In the genomic region with DNA sequence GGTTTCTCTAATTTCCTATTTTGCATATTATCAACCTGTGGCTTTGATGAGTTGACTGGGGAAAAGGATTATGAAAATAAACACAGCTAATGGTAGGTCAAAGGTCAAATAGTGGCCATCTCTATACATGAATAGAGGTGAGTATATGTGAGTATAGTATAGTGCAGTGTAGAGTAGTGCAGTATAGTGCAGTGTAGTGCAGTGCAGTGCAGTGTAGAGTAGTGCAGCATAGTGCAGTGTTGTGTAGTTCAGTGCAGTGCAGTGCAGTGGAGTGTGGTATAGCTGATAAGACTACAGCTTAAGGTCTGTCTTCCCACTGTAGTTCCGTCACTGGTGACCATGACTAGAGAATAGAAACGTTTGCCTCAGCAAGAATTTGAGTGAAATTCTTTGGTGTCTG, we compare ENCODE assay signal across 17 mouse cellular contexts.
DNase-seq lines count a peak whose midpoint lies in the region; ATAC-seq and TF ChIP-seq lines count a peak whose summit lies in the region.
"Had no signal": no experiment of that assay in that cellular context is flagged by ENCODE, and none has a peak within 500 bp of the region (broad histone marks: within the 10 kb centered on the region; RNA-seq: fewer than 3 reads in every experiment).

No protein-coding gene starts in this region.

- no peaks in the 10 kb centered on the region for H3K9me3 ChIP-seq in heart, embryonic 12.5 days (replicated peaks)
- no peaks in the 10 kb centered on the region for H3K9me3 ChIP-seq in hindbrain, postnatal 0 days (ENCODE audit: low read length)
- no peaks in the 10 kb centered on the region for H3K9me3 ChIP-seq in hindbrain, embryonic 14.5 days (ENCODE audit: control insufficient read depth, low read length)
- no peaks in the 10 kb centered on the region for H3K9me3 ChIP-seq in midbrain, embryonic 13.5 days
- H3K9me3 ChIP-seq in midbrain, embryonic 11.5 days (ENCODE audit: control insufficient read depth, low read length) = no peaks in the 10 kb centered on the region
- H3K9me3 ChIP-seq: forebrain, embryonic 13.5 days had no signal

- WGBS in heart, embryonic 12.5 days = 71% methylated on average over 2 of the region's 2 CpGs
- 80% methylated on average over 2 of the region's 2 CpGs for WGBS in hindbrain, postnatal 0 days
- WGBS in hindbrain, embryonic 14.5 days = 82% methylated on average over 2 of the region's 2 CpGs
- 85% methylated on average over 2 of the region's 2 CpGs for WGBS in midbrain, embryonic 13.5 days
- WGBS in midbrain, embryonic 11.5 days = 87% methylated on average over 2 of the region's 2 CpGs

- 0 out of 2 replicates have a peak, but pooled peaks cover 4% of the 10 kb centered on the region for H3K36me3 ChIP-seq in heart, embryonic 12.5 days
- H3K36me3 ChIP-seq in hindbrain, postnatal 0 days (ENCODE audit: insufficient read depth, low read length) = 0 out of 2 replicates have a peak, but pooled peaks cover 5% of the 10 kb centered on the region
- peaks cover 7% of the 10 kb centered on the region; the same call in 1 of the 2 replicates for H3K36me3 ChIP-seq in hindbrain, embryonic 14.5 days (replicated peaks; ENCODE audit: control insufficient read depth, insufficient read depth)
- H3K36me3 ChIP-seq in midbrain, embryonic 13.5 days = peaks cover 5% of the 10 kb centered on the region; the same call in 1 of the 2 replicates
- H3K36me3 ChIP-seq in midbrain, embryonic 11.5 days (ENCODE audit: control insufficient read depth, insufficient read depth, low read length) = no peaks in the 10 kb centered on the region

- no peak for DNase-seq in heart, adult 9 months (ENCODE audit: low spot score in 2 of 2)
- no peak for DNase-seq in hindbrain, postnatal 0 days (ENCODE audit: low spot score)
- no peak for DNase-seq in hindbrain, embryonic 14.5 days (ENCODE audit: low spot score)
- no peak for DNase-seq in midbrain, embryonic 11.5 days (ENCODE audit: low spot score, missing footprints)
- DNase-seq: adrenal gland, postnatal 14 days; cerebellum, adult 11-12 months; cerebellum, adult 9-10 months; cerebellum, postnatal 25 days; forebrain, postnatal 0 days; gastrocnemius, postnatal 14 days; heart, postnatal 10 days had no signal

- H3K27ac ChIP-seq in heart, embryonic 12.5 days (ENCODE audit: poor library complexity, severe bottlenecking) = no peak overlapping the region
- no peak overlapping the region for H3K27ac ChIP-seq in hindbrain, postnatal 0 days
- no peak overlapping the region for H3K27ac ChIP-seq in hindbrain, embryonic 14.5 days
- H3K27ac ChIP-seq in midbrain, embryonic 13.5 days = no peak overlapping the region
- H3K27ac ChIP-seq in midbrain, embryonic 11.5 days (ENCODE audit: low read depth, low read length) = no peak overlapping the region
- H3K27ac ChIP-seq: forebrain, embryonic 13.5 days had no signal

- no peak overlapping the region for H3K9ac ChIP-seq in heart, embryonic 12.5 days
- H3K9ac ChIP-seq in hindbrain, postnatal 0 days (replicated peaks; ENCODE audit: low read length) = no peak overlapping the region
- H3K9ac ChIP-seq in hindbrain, embryonic 14.5 days = no peak overlapping the region
- H3K9ac ChIP-seq in midbrain, embryonic 13.5 days (replicated peaks) = no peak overlapping the region
- H3K9ac ChIP-seq in midbrain, embryonic 11.5 days (ENCODE audit: low read length) = no peak overlapping the region
- H3K9ac ChIP-seq: forebrain, embryonic 13.5 days; forebrain, postnatal 0 days had no signal

- H3K4me3 ChIP-seq in heart, embryonic 12.5 days = no peak overlapping the region
- no peak overlapping the region for H3K4me3 ChIP-seq in hindbrain, postnatal 0 days (ENCODE audit: low read length)
- no peak overlapping the region for H3K4me3 ChIP-seq in hindbrain, embryonic 14.5 days (replicated peaks; ENCODE audit: low read length)
- H3K4me3 ChIP-seq in midbrain, embryonic 13.5 days (replicated peaks) = no peak overlapping the region
- H3K4me3 ChIP-seq in midbrain, embryonic 11.5 days (ENCODE audit: low read depth, low read length) = no peak overlapping the region
- H3K4me3 ChIP-seq: forebrain, embryonic 13.5 days had no signal

- peak; percentile 51; the same call in 1 of the 2 replicates for ATAC-seq in heart, embryonic 12.5 days (ENCODE audit: insufficient number of reproducible peaks, low FRiP score)
- peak; percentile 53; the same call in 1 of the 2 replicates for ATAC-seq in hindbrain, postnatal 0 days
- ATAC-seq in hindbrain, embryonic 14.5 days (ENCODE audit: low FRiP score) = no peak
- ATAC-seq in midbrain, embryonic 13.5 days = 0 out of 2 replicates have a peak, but pooled peaks have one; percentile 56
- ATAC-seq in midbrain, embryonic 11.5 days (ENCODE audit: low FRiP score) = no peak
- ATAC-seq: activated CD4-positive, CD25-positive, alpha-beta regulatory T cell, adult 4 months; forebrain, embryonic 13.5 days; forebrain, postnatal 0 days; Patski had no signal

- no peak overlapping the region for H3K4me2 ChIP-seq in heart, embryonic 12.5 days
- no peak overlapping the region for H3K4me2 ChIP-seq in hindbrain, postnatal 0 days (ENCODE audit: low read depth, low read length)
- H3K4me2 ChIP-seq in hindbrain, embryonic 14.5 days (replicated peaks) = no peak overlapping the region
- no peak overlapping the region for H3K4me2 ChIP-seq in midbrain, embryonic 13.5 days (replicated peaks)
- H3K4me2 ChIP-seq in midbrain, embryonic 11.5 days = no peak overlapping the region
- H3K4me2 ChIP-seq: forebrain, embryonic 13.5 days had no signal

- no peaks in the 10 kb centered on the region for H3K27me3 ChIP-seq in heart, embryonic 12.5 days (replicated peaks)
- H3K27me3 ChIP-seq in hindbrain, postnatal 0 days (ENCODE audit: insufficient read depth, low read length) = no peaks in the 10 kb centered on the region
- H3K27me3 ChIP-seq in hindbrain, embryonic 14.5 days (ENCODE audit: control insufficient read depth, insufficient read depth, low read length) = no peaks in the 10 kb centered on the region
- no peaks in the 10 kb centered on the region for H3K27me3 ChIP-seq in midbrain, embryonic 13.5 days
- no peaks in the 10 kb centered on the region for H3K27me3 ChIP-seq in midbrain, embryonic 11.5 days (ENCODE audit: control insufficient read depth, insufficient read depth, low read length)
- H3K27me3 ChIP-seq: CH12.LX; forebrain, embryonic 13.5 days; Patski had no signal

- H3K4me1 ChIP-seq in heart, embryonic 12.5 days (replicated peaks) = peaks cover 12% of the 10 kb centered on the region
- H3K4me1 ChIP-seq in hindbrain, postnatal 0 days (ENCODE audit: insufficient read depth, low read length) = no peaks in the 10 kb centered on the region
- no peaks in the 10 kb centered on the region for H3K4me1 ChIP-seq in hindbrain, embryonic 14.5 days (replicated peaks; ENCODE audit: control insufficient read depth, insufficient read depth, low read length)
- no peaks in the 10 kb centered on the region for H3K4me1 ChIP-seq in midbrain, embryonic 13.5 days (replicated peaks)
- no peaks in the 10 kb centered on the region for H3K4me1 ChIP-seq in midbrain, embryonic 11.5 days (ENCODE audit: control insufficient read depth, insufficient read depth, low read length)
- H3K4me1 ChIP-seq: forebrain, embryonic 13.5 days had no signal

- no peak for TF ChIP-seq CTCF in hindbrain, postnatal 0 days (IDR thresholded peaks at IDR 0.05; ENCODE audit: low read depth)

Comparison
In these comparisons a context has a peak if more than half of its experiments do, and no peak if none do; other contexts are left out.
1. ATAC-seq: peak in heart, embryonic 12.5 days (single experiment), hindbrain, postnatal 0 days (single experiment) and midbrain, embryonic 13.5 days (single experiment); none in hindbrain, embryonic 14.5 days (single experiment) and midbrain, embryonic 11.5 days (single experiment).